Mouse (Mus musculus) C2C12 (cell line): ENCODE measurements around the gene Tgfbr3.

Experiments
- CEBPB ChIP-seq: IDR thresholded peaks from one replicate; pipeline ENCODE4 v1.6.1; 2011; ENCODE audit warnings: low read depth, mild to moderate bottlenecking, control low read depth, moderate library complexity
- CTCF ChIP-seq: IDR thresholded peaks from one replicate; pipeline ENCODE4 v1.5.1; 2011; ENCODE audit not compliant: control insufficient read depth, insufficient read depth, insufficient read length
- FOSL1 ChIP-seq: IDR thresholded peaks from one replicate; pipeline ENCODE4 v1.8.0; 2011; ENCODE audit warnings: mild to moderate bottlenecking, low read length; ENCODE audit not compliant: poor library complexity, insufficient read depth, severe bottlenecking
- MYOG ChIP-seq: IDR thresholded peaks from one replicate; pipeline ENCODE4 v1.6.1; 2011; ENCODE audit not compliant: control insufficient read depth, insufficient read length; ENCODE audit errors: extremely low read depth
- USF1 ChIP-seq: IDR thresholded peaks from one replicate; pipeline ENCODE4 v1.6.1; 2011; ENCODE audit warnings: low read depth, mild to moderate bottlenecking, control low read depth, moderate library complexity

GRCm38 (mm10) chr5:107229037-107229436 lies 60.4 kb downstream of the Tgfbr3 start:
- TF ChIP-seq FOSL1 (no peak), CTCF (no peak), MYOG (no peak), CEBPB (no peak), USF1 (no peak)
